Mouse (Mus musculus) G1E (cell line): Measurements from ENCODE around the gene Nlk. TPM values are rescaled to one million over a fixed set of nuclear protein-coding genes. Genes with fewer than 3 reads are reported as not detected.

Experiments
- ATAC-seq: 2 replicates; pipeline ENCODE4 v1.8.0; 2016; ENCODE audit warnings: mild to moderate bottlenecking; ENCODE audit not compliant: insufficient number of reproducible peaks, poor library complexity, low FRiP score, severe bottlenecking; ENCODE audit errors: extremely low read depth
- DNase-seq: peaks from one replicate; pipeline ENCODE4 v3.0.0; 2012; ENCODE audit warnings: low spot score
- H3K27me3 ChIP-seq: 2 replicates; pipeline ENCODE4 v1.6.1; 2012; ENCODE audit warnings: mild to moderate bottlenecking, low read length, inconsistent platforms; ENCODE audit not compliant: insufficient read depth
- H3K36me3 ChIP-seq: replicated peaks from 2 replicates; pipeline ENCODE3; 2012; ENCODE audit warnings: mild to moderate bottlenecking, inconsistent platforms
- H3K4me1 ChIP-seq: 2 replicates; pipeline ENCODE4 v1.6.1; 2012; ENCODE audit warnings: low read depth, low read length, inconsistent platforms, mixed read lengths; ENCODE audit not compliant: insufficient read depth
- H3K4me3 ChIP-seq: 2 replicates; pipeline ENCODE4 v1.5.1; 2012; ENCODE audit warnings: low read depth, mild to moderate bottlenecking, inconsistent platforms, low read length, moderate library complexity, mixed read lengths
- H3K9me3 ChIP-seq: replicated peaks from 2 replicates; pipeline ENCODE4 v1.6.1; 2012; ENCODE audit warnings: inconsistent platforms
- CTCF ChIP-seq: IDR thresholded peaks from 2 replicates; pipeline ENCODE4 v1.5.1; 2012; ENCODE audit warnings: low read depth, low read length, inconsistent platforms, mixed read lengths
- GATA1 ChIP-seq: IDR thresholded peaks from 2 replicates; pipeline ENCODE4 v1.6.1; 2012; ENCODE audit warnings: borderline replicate concordance, low read length, inconsistent platforms, mixed read lengths
- GATA2 ChIP-seq: IDR thresholded peaks from 2 replicates; pipeline ENCODE4 v1.6.1; 2012; ENCODE audit warnings: low read depth, low read length, inconsistent platforms, borderline replicate concordance
- POLR2AphosphoS5 ChIP-seq: IDR thresholded peaks from 2 replicates; pipeline ENCODE4 v1.6.1; 2012; ENCODE audit warnings: low read depth, low read length, inconsistent platforms; ENCODE audit not compliant: insufficient replicate concordance
- TAL1 ChIP-seq: conservative IDR thresholded peaks from 2 replicates; pipeline ENCODE4 v1.6.1; 2012; ENCODE audit warnings: low read depth, low read length, inconsistent platforms, mixed read lengths
- polyA plus RNA-seq: library from polyadenylated mRNA; stranded (reverse); fragments of >175 nt; gene quantifications from 2 replicates; pipeline ENCODE4 v1.2.3, GENCODE M21; 2012
- total RNA-seq, 2 experiments: library from RNA; stranded (forward) in 1 of 2; stranded (reverse) in 1 of 2; fragments of 200-1000 nt in 1 of 2; fragments of >200 nt in 1 of 2; fragmentation: Nextera tagmentation in 1 of 2; gene quantifications; 2 replicates each; pipeline ENCODE4 v1.2.3; 2014 to 2017

The Nlk gene
- total and polyA plus RNA-seq, 3 experiments: 8.2 to 32.9 (median 29.4) TPM

DNA sequence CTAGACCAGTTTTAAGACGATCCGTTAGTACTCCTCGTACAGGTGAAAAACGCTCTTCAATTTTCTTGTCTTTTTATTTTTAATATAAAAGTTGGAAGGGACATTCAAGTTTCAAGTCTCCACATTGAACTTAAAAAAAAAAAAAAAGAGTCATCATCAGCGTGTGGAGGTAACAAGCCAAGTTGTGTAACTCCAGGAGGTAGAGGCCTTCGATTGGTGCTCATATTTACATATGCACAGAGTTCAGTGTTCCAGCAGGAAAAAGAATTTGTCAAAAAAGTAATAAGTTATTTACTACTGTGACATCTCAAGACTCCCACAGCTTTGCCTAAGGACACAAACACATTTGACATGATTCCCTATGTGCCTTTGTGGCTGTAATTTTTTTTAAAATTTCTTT is 129.6 kb downstream of the Nlk start:
- no peaks in the 10 kb centered on the region for H3K9me3 ChIP-seq
- no peak for TF ChIP-seq CTCF
- TF ChIP-seq GATA2: no peak
- TF ChIP-seq TAL1: no peak
- TF ChIP-seq POLR2AphosphoS5: no peak
- no peaks in the 10 kb centered on the region for H3K4me1 ChIP-seq
- DNase-seq (no peak), ATAC-seq (no peak)
- no peak overlapping the region for H3K4me3 ChIP-seq
- H3K36me3 ChIP-seq: peaks cover 53% of the 10 kb centered on the region
- no peaks in the 10 kb centered on the region for H3K27me3 ChIP-seq

GRCm38 (mm10) chr11:78566775-78567174 is 130.4 kb downstream of the Nlk start:
- H3K36me3 ChIP-seq: peaks cover 45% of the 10 kb centered on the region
- no peak overlapping the region for H3K4me3 ChIP-seq
- no peak for ATAC-seq

DNA sequence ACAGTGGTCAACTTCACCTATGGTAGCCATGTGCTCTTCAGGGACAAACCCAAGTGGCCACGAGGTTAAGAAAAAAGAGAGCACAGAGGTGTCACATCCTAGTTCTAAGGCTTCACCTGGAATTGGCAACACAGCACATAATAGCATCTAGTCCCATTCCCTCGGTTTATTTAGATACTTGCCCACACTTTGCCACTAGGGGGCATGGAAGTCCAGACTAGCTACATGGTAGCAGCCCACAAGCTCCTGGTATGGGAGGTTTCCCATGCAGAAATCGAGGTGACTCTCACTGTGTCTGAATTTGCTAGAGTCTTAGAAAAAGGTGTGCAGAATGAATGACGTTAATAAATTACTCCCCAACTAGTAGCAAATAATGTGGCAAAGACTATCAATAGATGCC is 136.7 kb downstream of the Nlk start:
- Histone ChIP-seq H3K4me3 (no peak overlapping the region), H3K4me1 (peaks cover 16% of the 10 kb centered on the region), H3K27me3 (no peaks in the 10 kb centered on the region), H3K36me3 (no peaks in the 10 kb centered on the region), H3K9me3 (no peaks in the 10 kb centered on the region)
- DNase-seq (peak; percentile 66), ATAC-seq (peak; percentile 34; the same call in 1 of the 2 replicates)
- TF ChIP-seq CTCF (peak; percentile 66; the same call in 1 of the 2 replicates), GATA2 (no peak)

More at GRCm38 (mm10) chr11:78566775-78567174, 130.4 kb downstream of the Nlk start:
- Histone ChIP-seq H3K4me1 (no peaks in the 10 kb centered on the region), H3K9me3 (no peaks in the 10 kb centered on the region), H3K27me3 (no peaks in the 10 kb centered on the region)
- TF ChIP-seq TAL1 (no peak), POLR2AphosphoS5 (no peak), GATA2 (no peak), CTCF (no peak), GATA1 (no peak)
- DNase-seq: no peak

GRCm38 (mm10) chr11:78557241-78557640 is 139.9 kb downstream of the Nlk start:
- DNase-seq (no peak), ATAC-seq (no peak)
- no peak for TF ChIP-seq GATA1
- no peaks in the 10 kb centered on the region for H3K27me3 ChIP-seq
- peaks cover 9% of the 10 kb centered on the region for H3K9me3 ChIP-seq
- H3K4me3 ChIP-seq: no peak overlapping the region
- peaks cover 18% of the 10 kb centered on the region for H3K4me1 ChIP-seq
- H3K36me3 ChIP-seq: no peaks in the 10 kb centered on the region

DNA sequence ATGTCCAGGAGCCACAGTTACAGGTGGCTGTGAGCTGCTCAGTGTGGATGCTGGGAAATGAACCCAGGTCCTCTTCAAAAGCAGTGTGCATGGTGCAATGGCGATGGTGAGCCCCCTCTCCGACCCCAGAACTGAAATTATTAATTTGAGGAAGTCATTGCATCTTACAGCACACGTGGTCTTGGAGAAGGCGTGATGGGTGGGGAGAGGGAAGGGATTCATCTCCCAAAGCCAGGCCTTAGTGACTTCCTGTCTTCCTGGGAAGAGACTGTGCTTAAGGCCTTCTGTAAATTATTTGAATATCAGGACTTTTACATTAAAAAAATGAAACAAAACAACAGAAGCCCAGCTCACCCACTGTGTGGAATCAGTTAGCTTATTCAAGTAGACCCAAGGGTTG is 141.1 kb downstream of the Nlk start:
- H3K9me3 ChIP-seq: peaks cover 16% of the 10 kb centered on the region
- no peaks in the 10 kb centered on the region for H3K27me3 ChIP-seq
- no peak for DNase-seq
- TF ChIP-seq GATA1: no peak
- TF ChIP-seq TAL1: no peak
- ATAC-seq: no peak
- H3K4me3 ChIP-seq: no peak overlapping the region
- H3K36me3 ChIP-seq: no peaks in the 10 kb centered on the region
- H3K4me1 ChIP-seq: peaks cover 22% of the 10 kb centered on the region

DNA sequence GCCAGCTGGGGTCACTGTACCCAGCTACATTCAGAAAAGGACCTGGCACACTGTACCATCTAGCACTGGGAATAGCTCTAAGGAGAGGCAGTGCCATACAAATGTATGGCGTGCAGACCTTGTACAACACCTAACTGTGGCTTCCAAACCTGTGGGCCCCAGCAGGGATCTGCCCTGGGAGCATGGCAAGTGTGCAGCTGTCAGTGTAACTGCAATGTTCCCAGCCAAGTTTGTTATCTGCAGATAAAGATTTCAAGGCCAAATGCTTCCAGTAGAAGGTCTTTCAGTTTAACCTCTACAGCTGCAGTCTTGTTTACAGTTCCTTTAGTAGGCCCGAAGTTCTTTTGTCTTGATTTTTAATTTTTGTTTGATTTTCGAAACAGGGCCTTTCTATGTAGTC is 141.6 kb downstream of the Nlk start:
- no peak for ATAC-seq
- no peak for DNase-seq
- Histone ChIP-seq H3K9me3 (peaks cover 16% of the 10 kb centered on the region), H3K4me3 (no peak overlapping the region), H3K36me3 (no peaks in the 10 kb centered on the region), H3K27me3 (no peaks in the 10 kb centered on the region), H3K4me1 (peaks cover 26% of the 10 kb centered on the region)
- no peak for TF ChIP-seq POLR2AphosphoS5
- no peak for TF ChIP-seq CTCF
- no peak for TF ChIP-seq TAL1

- no peak for DNase-seq
- Histone ChIP-seq H3K27me3 (no peaks in the 10 kb centered on the region), H3K4me3 (peak overlapping the region; percentile 81), H3K36me3 (peaks cover 21% of the 10 kb centered on the region), H3K4me1 (peaks cover 43% of the 10 kb centered on the region), H3K9me3 (peaks cover 16% of the 10 kb centered on the region)
- no peak for TF ChIP-seq GATA1
- no peak for TF ChIP-seq POLR2AphosphoS5
- no peak for TF ChIP-seq GATA2
- no peak for TF ChIP-seq TAL1
- no peak for TF ChIP-seq CTCF
- no peak for ATAC-seq
Observed at GRCm38 (mm10) chr11:78551059-78551398, 146.1 kb downstream of the Nlk start.
